Mouse (Mus musculus): ENCODE data around the gene Adamts20. TPM values are rescaled to one million over a fixed set of nuclear protein-coding genes. Genes with fewer than 3 reads are reported as not detected.
A peak's percentile ranks its signal among the peaks of the same experiment; 100 is the strongest.

Adamts20 gene
- polyA plus RNA-seq, 1 experiment, result 4.6 TPM

GRCm38 (mm10) chr15:94263866-94264496 is 201.2 kb downstream of the Adamts20 start:
- TF ChIP-seq POLR2A (IDR thresholded peaks at IDR 0.05; ENCODE audit: borderline replicate concordance, extremely low read depth, insufficient read depth, insufficient read length, poor library complexity, severe bottlenecking), result no peak
- no peak for TF ChIP-seq CTCF (IDR thresholded peaks at IDR 0.05; ENCODE audit: borderline replicate concordance, extremely low read depth, insufficient read depth, insufficient read length)
- peak; percentile 92 for DNase-seq (ENCODE audit: low read depth)

GRCm38 (mm10) chr15:94263241-94263640 is 202.0 kb downstream of the Adamts20 start:
- TF ChIP-seq POLR2A (IDR thresholded peaks at IDR 0.05; ENCODE audit: borderline replicate concordance, extremely low read depth, insufficient read depth, insufficient read length, poor library complexity, severe bottlenecking) (no peak), CTCF (IDR thresholded peaks at IDR 0.05; ENCODE audit: borderline replicate concordance, extremely low read depth, insufficient read depth, insufficient read length) (no peak)
- peak; percentile 73 for DNase-seq (ENCODE audit: low read depth)

DNA sequence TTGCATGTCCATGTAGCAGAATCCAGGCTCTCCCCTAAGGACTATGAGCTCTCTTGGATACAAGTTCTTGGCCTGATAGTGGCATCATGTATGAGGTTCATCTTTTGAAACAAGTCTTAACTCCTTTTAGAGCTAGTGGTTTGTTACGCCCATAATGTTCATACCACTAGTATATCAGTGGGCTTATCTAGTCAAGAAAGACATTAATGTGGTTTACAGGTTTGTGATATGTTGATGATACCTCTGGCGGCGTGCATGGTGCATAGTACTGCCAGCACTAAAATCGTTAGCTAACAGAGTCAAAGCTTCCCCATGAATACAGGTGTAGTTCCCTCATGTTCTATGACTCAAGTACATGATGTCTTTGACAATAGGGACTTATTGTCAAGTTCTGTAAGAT is 205.7 kb downstream of the Adamts20 start:
- no peak for DNase-seq (ENCODE audit: low read depth)
- TF ChIP-seq POLR2A (IDR thresholded peaks at IDR 0.05; ENCODE audit: borderline replicate concordance, extremely low read depth, insufficient read depth, insufficient read length, poor library complexity, severe bottlenecking), result no peak
- TF ChIP-seq CTCF (IDR thresholded peaks at IDR 0.05; ENCODE audit: borderline replicate concordance, extremely low read depth, insufficient read depth, insufficient read length), result no peak

DNA sequence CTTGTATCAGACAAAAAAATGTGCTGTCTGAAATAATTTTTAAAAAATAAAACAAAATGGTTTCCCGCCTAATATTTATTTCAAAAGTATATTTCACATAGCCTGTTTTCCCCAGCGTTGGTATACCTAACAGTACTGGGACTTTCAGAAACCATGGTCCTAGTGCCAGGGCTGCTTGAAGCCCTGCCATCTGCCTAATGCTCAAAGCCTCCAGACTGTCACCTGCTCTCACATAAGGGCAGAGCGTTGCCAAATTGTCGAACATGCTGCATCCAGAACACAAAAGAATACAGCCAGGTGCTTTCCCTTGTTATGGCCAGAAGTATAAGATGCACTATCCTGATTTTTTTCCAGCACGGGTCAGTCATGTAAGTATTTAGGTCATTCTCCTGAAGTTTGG is 209.7 kb downstream of the Adamts20 start:
- DNase-seq (ENCODE audit: low read depth), result peak; percentile 68
- TF ChIP-seq POLR2A (IDR thresholded peaks at IDR 0.05; ENCODE audit: borderline replicate concordance, extremely low read depth, insufficient read depth, insufficient read length, poor library complexity, severe bottlenecking), result no peak
- TF ChIP-seq CTCF (IDR thresholded peaks at IDR 0.05; ENCODE audit: borderline replicate concordance, extremely low read depth, insufficient read depth, insufficient read length), result no peak

DNA sequence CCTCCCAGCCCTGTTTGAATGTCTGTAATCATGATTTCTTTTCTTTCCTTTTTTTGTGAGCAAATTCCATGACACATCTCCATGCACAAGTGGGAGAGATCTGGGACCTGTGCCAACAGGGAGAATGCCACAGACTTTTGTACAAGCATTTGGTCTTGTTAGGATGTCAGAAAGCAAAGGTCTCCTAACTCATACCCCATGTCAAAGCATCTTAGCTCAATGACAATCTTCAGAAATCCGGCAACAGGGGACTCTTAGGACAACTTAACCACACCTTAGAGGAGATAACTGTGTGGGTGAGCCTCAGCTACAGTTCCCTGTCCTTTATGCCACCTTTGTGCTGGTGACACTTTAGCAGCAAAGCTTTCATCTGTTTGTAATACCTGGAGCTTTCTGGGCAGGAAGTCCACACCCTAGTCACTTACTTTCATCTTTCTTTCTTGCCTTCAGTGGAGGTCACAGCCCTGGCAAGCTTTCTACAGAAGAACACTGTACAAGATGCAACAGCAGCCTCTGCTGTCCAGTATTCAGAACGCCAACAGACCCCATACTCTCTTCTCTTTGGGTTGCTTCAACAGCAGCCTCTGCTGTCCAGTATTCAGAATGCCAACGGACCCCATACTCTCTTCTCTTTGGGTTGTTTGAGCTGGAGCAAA is 210.2 kb downstream of the Adamts20 start:
- DNase-seq (ENCODE audit: low read depth), result peak; percentile 57
- TF ChIP-seq POLR2A (IDR thresholded peaks at IDR 0.05; ENCODE audit: borderline replicate concordance, extremely low read depth, insufficient read depth, insufficient read length, poor library complexity, severe bottlenecking), result no peak
- TF ChIP-seq CTCF (IDR thresholded peaks at IDR 0.05; ENCODE audit: borderline replicate concordance, extremely low read depth, insufficient read depth, insufficient read length), result peak; percentile 36; the same call in 1 of the 2 replicates

DNA sequence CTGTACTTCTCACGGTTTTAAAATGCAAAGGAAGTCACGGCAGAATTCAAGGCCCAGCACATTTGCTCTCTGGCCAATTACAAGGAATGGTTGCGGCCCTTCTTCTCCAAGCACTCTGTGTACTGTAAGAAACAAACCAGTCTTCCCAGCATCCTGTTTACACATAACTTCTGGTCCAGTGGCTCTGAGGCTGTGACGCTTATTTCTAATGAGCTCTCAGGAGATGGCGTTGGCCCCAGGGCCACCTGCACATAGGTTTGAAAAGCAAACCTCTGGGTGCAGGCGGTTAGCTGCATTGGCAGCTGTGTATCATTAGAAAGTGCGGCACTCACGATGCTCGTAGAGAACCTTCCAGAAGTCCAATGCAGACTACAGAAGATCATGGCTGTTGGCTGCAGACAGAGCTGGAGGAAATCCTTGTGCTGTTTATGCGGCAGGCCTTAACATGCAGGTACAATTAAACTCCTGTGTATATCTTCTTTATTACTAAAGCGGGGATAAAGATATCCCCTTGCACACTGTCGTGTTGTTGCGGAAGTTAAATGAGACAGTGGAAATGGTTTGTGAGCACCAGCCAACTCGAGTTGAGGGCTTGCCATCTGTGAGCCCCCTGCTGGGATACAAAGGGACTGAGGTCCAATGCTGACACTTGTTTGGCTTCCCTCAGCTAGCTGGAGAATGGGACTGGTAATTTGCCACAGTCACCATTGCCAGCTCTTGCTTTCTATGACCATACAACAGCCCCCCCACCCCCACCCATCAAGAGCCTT is 210.9 kb downstream of the Adamts20 start:
- DNase-seq (ENCODE audit: low read depth), result peak; percentile 94
- TF ChIP-seq POLR2A (IDR thresholded peaks at IDR 0.05; ENCODE audit: borderline replicate concordance, extremely low read depth, insufficient read depth, insufficient read length, poor library complexity, severe bottlenecking), result no peak
- TF ChIP-seq CTCF (IDR thresholded peaks at IDR 0.05; ENCODE audit: borderline replicate concordance, extremely low read depth, insufficient read depth, insufficient read length), result peak; percentile 18; the same call in 1 of the 2 replicates

GRCm38 (mm10) chr15:94252962-94253712 is 212.1 kb downstream of the Adamts20 start:
- TF ChIP-seq CTCF (IDR thresholded peaks at IDR 0.05; ENCODE audit: borderline replicate concordance, extremely low read depth, insufficient read depth, insufficient read length), result peak; percentile 29; the same call in 1 of the 2 replicates
- TF ChIP-seq POLR2A (IDR thresholded peaks at IDR 0.05; ENCODE audit: borderline replicate concordance, extremely low read depth, insufficient read depth, insufficient read length, poor library complexity, severe bottlenecking), result no peak
- peak; percentile 43 for DNase-seq (ENCODE audit: low read depth)

- no peak for TF ChIP-seq CTCF (IDR thresholded peaks at IDR 0.05; ENCODE audit: borderline replicate concordance, extremely low read depth, insufficient read depth, insufficient read length)
- TF ChIP-seq POLR2A (IDR thresholded peaks at IDR 0.05; ENCODE audit: borderline replicate concordance, extremely low read depth, insufficient read depth, insufficient read length, poor library complexity, severe bottlenecking), result no peak
- DNase-seq (ENCODE audit: low read depth), result peak; percentile 23
These were observed 215.5 kb downstream of the Adamts20 start for GRCm38 (mm10) chr15:94249766-94250165.

DNA sequence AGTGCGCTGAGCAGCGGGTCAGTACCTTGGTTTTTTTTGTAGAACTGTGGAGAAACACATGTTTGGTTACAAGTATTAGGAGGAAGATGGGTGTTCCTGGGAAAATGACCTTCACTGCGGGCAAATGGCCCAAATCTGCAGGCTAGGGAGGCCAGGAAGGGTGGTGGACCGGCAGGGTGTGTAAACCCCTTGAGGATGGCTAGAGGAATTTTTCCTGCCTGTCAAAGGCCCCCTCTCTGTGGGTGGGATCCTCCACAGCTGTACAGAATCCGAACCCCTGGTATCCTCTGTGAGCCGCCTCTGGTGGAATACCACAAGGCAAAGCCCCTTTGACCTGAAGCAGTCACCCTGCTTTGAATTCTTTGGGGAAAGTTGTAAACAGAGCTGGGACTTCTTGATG is 216.8 kb downstream of the Adamts20 start:
- no peak for DNase-seq (ENCODE audit: low read depth)
- no peak for TF ChIP-seq CTCF (IDR thresholded peaks at IDR 0.05; ENCODE audit: borderline replicate concordance, extremely low read depth, insufficient read depth, insufficient read length)

DNA sequence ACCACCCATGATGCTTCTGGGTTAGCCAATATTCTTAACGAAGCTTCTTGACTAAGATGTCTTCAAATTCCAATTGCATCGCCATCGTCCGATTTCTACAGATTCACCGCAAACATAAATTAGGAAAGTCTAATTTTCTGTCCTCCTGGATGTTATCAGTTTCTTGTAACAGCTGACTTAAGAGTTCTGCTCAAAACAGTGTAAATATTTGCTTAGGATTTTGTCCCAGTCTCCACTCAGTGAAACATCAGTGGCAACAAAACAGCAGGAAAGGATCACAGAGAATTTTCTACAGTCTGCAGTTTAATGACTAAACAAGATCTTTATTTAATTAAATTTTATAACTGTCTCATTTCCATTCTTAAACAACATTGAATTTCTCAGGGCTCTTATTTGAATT is 218.5 kb downstream of the Adamts20 start:
- TF ChIP-seq POLR2A (IDR thresholded peaks at IDR 0.05; ENCODE audit: borderline replicate concordance, extremely low read depth, insufficient read depth, insufficient read length, poor library complexity, severe bottlenecking) (no peak), CTCF (IDR thresholded peaks at IDR 0.05; ENCODE audit: borderline replicate concordance, extremely low read depth, insufficient read depth, insufficient read length) (no peak)
- no peak for DNase-seq (ENCODE audit: low read depth)

DNA sequence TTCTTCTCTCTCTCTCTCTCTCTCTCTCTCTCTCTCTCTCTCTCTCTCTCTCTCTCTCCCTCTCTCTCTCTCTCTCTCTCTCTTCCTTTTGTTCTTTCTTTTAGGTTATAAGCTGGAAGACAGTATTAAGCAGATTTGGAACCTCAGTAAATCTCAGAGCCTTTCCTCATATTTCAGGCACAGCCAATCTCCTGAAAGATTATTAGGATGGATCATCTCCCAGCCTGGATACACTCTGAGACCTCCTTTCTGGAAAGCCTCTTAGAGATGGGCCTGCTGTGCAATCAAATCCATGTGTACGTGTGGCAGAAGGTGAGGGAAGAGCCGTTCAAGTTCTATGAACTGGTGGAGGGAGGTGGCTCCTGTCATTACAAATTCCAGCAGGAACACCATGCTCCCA is 220.9 kb downstream of the Adamts20 start:
- DNase-seq (ENCODE audit: low read depth), result no peak
- no peak for TF ChIP-seq POLR2A (IDR thresholded peaks at IDR 0.05; ENCODE audit: borderline replicate concordance, extremely low read depth, insufficient read depth, insufficient read length, poor library complexity, severe bottlenecking)
- TF ChIP-seq CTCF (IDR thresholded peaks at IDR 0.05; ENCODE audit: borderline replicate concordance, extremely low read depth, insufficient read depth, insufficient read length), result no peak
